Mouse (Mus musculus) neural tube, embryonic 11.5 days (tissue): ENCODE data around the gene Upf1. TPM values are rescaled to one million over a fixed set of nuclear protein-coding genes. Genes with fewer than 3 reads are reported as not detected.
A peak's percentile ranks its signal among the peaks of the same experiment; 100 is the strongest.

Experiments
- ATAC-seq: fragments of 200-750 bp; cut with Nextera tagmentation; 2 replicates; pipeline ENCODE4 v1.8.0; 2017; ENCODE audit warnings: moderate number of reproducible peaks, mild to moderate bottlenecking, moderate TSS enrichment, moderate library complexity; ENCODE audit not compliant: insufficient read depth, low FRiP score, low TSS enrichment
- DNase-seq: peaks from one replicate; pipeline ENCODE4 v3.0.0-alpha.2; 2015; ENCODE audit warnings: low spot score
- H3K27ac ChIP-seq: fragments of 300-500 bp; sonication (generic); 2 replicates; pipeline ENCODE4 v1.5.1; 2014; ENCODE audit warnings: low read depth, mild to moderate bottlenecking, low read length
- H3K27me3 ChIP-seq: fragments of 300-500 bp; sonication (generic); 2 replicates; pipeline ENCODE4 v1.6.1; 2014; ENCODE audit warnings: mild to moderate bottlenecking, low read length, mixed read lengths; ENCODE audit not compliant: control insufficient read depth, insufficient read depth
- H3K36me3 ChIP-seq: fragments of 300-500 bp; sonication (generic); 2 replicates; pipeline ENCODE4 v1.6.1; 2014; ENCODE audit warnings: mild to moderate bottlenecking, low read length, moderate library complexity, mixed read lengths; ENCODE audit not compliant: control insufficient read depth, insufficient read depth
- H3K4me1 ChIP-seq: fragments of 300-500 bp; sonication (generic); 2 replicates; pipeline ENCODE4 v1.6.1; 2014; ENCODE audit warnings: low read length, mixed read lengths; ENCODE audit not compliant: control insufficient read depth, insufficient read depth
- H3K4me2 ChIP-seq: fragments of 300-500 bp; sonication (generic); 2 replicates; pipeline ENCODE4 v1.6.1; 2014; ENCODE audit warnings: low read depth, mild to moderate bottlenecking, moderate library complexity
- H3K4me3 ChIP-seq: fragments of 300-500 bp; sonication (generic); 2 replicates; pipeline ENCODE4 v1.5.1; 2014; ENCODE audit warnings: low read depth, low read length
- H3K9ac ChIP-seq: fragments of 300-500 bp; sonication (generic); 2 replicates; pipeline ENCODE4 v1.6.1; 2014; ENCODE audit warnings: mild to moderate bottlenecking, low read length
- H3K9me3 ChIP-seq: fragments of 300-500 bp; sonication (generic); 2 replicates; pipeline ENCODE4 v1.6.1; 2016; ENCODE audit warnings: low read length; ENCODE audit not compliant: control insufficient read depth
- WGBS: fragments of 180-500 bp; shearing (Covaris S2); extraction: QIAGEN DNeasy Blood & Tissue Kit; methylation state at CpG from one replicate; pipeline ENCODE4 v1.1.7; 2014; 5-methylcytosine and 5-hydroxymethylcytosine counted together
- polyA plus RNA-seq: library from polyadenylated mRNA; unstranded; fragments of >200 nt; fragmentation: Nextera tagmentation; extraction: Ambion mirVana; gene quantifications from 2 replicates; pipeline ENCODE4 v1.2.1, GENCODE M21; 2014

The Upf1 gene
- polyA plus RNA-seq, 1 experiment from 2014 or later, result 24.0 TPM

DNA sequence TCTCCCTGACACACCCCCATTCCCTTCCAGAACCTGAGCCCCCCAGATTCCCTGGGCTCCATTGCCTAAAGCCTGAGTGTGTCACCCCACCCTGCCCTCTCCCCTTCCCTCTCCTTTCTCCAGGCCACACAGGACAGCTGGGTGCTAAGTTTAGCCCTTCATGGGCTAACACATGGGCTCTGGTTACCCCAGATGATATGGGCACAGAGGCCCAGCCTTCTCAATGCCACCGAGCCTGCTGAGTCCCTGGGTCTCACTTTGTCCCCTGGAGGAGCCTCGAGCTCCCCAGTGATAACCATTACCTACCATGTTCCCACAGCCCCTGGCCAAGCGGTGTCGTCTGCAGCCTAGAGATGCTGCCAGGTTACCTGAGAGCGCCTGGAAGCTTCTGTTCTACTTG, 35.2 kb downstream of the Upf1 start:
- Histone ChIP-seq H3K4me3 (no peak overlapping the region), H3K9me3 (no peaks in the 10 kb centered on the region), H3K4me1 (peaks cover 25% of the 10 kb centered on the region), H3K9ac (no peak overlapping the region; the same call in 1 of the 2 replicates), H3K36me3 (peaks cover 3% of the 10 kb centered on the region; the same call in 1 of the 2 replicates), H3K27me3 (no peaks in the 10 kb centered on the region), H3K27ac (no peak overlapping the region), H3K4me2 (no peak overlapping the region)
- DNase-seq (no peak), ATAC-seq (no peak)
- WGBS, result 87% methylated on average over 5 of the region's 5 CpGs

DNA sequence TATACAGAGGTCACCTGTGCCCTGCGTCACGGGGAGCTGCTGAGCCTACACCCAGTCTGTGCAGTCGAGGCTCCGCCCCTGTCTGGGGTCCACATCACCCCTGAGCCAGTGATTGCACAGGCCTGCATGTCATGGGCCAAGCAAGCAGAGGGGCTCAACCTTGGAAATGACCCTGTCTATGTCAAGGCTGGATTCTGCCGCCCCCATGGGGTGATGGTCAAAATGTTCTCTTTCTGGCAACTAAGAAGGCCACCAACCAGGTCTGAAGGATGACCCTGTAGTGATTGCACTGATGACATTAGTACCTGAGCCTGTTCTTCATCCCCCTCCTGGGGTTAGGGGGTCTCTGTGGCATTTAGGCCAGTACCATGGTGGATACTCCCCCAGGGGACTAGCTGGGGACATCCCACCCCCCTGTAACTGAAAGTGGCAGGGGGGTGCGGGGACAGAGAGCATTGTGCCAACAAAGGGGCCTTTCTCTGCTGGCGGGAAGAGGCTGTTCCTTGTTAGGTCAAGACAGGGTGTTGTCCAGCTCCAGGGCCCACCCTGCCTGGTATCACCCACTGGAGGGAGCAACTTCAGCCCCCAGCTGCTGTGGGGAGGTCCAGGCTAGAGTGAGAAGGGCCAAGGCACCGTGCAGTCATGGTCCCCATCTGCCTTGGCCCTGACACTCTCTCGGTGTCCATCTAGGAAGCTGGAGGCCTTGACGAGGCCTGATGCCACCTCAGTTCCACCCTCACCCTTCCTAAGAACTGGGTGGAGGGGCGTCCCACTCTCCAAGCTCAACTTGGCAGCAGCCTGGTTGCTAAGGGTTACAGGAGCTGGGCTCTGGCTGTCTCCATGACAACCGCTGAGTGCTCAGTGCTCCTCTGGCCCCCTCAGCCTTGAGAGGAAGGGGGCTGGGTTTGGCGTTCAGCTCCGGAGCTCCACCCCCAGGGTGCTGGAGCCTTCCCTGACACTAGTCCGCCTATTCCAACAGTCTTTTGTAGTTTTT, 36.3 kb downstream of the Upf1 start:
- peak overlapping the region; percentile 63 for H3K9ac ChIP-seq
- ATAC-seq (peak; percentile 86), DNase-seq (peak; percentile 87)
- peaks cover 25% of the 10 kb centered on the region for H3K4me1 ChIP-seq
- H3K9me3 ChIP-seq, result no peaks in the 10 kb centered on the region
- WGBS, result 12% methylated on average over 15 of the region's 15 CpGs
- peak overlapping the region; percentile 59 for H3K4me2 ChIP-seq
- H3K27me3 ChIP-seq, result no peaks in the 10 kb centered on the region
- H3K36me3 ChIP-seq, result peaks cover 4% of the 10 kb centered on the region; the same call in 1 of the 2 replicates
- peak overlapping the region; percentile 47 for H3K4me3 ChIP-seq
- H3K27ac ChIP-seq, result peak overlapping the region; percentile 75; the same call in 1 of the 2 replicates

DNA sequence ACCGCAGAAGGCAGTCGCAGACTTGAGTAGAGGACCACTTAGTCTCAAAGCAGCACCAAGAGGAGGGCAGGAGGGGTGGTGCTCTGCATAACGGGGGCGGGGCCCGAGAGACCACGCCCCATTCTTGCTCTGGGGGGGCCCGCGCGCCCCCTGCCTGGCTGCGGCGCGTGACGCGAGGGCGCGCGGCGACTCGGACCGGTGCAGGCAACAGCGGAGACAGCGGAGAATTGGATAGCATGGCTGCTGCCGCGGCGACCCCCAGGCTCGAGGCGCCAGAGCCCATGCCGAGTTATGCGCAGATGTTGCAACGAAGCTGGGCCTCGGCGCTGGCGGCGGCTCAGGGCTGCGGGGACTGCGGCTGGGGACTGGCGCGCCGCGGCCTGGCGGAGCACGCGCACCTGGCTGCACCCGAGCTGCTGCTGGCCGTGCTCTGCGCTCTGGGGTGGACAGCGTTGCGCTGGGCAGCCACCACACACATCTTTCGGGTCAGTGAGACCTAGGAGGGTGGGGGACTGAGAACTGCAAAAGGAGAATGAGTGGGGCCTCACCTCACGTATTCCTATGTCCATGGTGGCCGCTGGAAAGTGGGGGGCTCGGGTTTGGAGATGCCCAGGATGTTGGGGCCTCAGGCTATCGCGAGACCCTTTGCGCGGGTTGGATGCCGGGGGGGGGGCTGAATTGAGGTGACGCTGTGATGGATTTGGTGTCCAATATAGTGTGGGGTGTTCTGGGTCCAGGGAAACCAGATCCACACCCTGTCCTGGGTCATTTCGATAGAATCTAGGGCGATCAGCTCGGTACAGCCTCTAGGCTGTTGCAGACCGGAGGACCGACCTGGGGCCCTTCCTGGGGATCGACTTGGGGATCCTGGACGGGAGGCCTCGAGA, 37.2 kb downstream of the Upf1 start, which contains the start of gene Cers1:
Gene Cers1 (plus strand): TSS at position 152 of the 887 bp plus-strand sequence.
- 3% methylated on average over 59 of the region's 66 CpGs for WGBS
- Histone ChIP-seq H3K4me1 (peaks cover 25% of the 10 kb centered on the region), H3K4me2 (peak within 1 kb of the TSS; percentile 59), H3K4me3 (peak within 1 kb of the TSS; percentile 47), H3K9ac (peak within 1 kb of the TSS; percentile 63), H3K27me3 (no peaks in the 10 kb centered on the region), H3K36me3 (peaks cover 6% of the 10 kb centered on the region; the same call in 1 of the 2 replicates), H3K27ac (peak within 1 kb of the TSS; percentile 75), H3K9me3 (no peaks in the 10 kb centered on the region)
- DNase-seq, result peak; percentile 79
- ATAC-seq, result peak; percentile 46

DNA sequence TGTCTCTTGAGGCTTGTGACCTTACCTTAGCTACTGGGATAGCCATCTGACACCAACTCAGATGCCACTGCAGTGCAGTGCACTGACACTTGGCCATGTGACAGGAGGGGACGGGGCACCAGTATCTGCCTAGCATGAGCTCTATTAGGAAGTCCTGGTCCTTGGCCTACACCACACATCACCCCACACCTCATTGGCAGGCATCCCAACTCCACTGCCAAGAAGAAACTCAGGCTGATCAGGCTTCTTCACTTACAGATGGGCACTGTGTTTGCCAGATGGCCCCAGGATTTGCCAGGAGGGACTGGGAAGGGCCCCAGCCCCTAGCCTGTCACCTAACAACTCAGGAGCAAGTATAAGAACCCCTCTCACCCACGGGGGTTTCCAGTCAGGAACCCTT, 39.7 kb downstream of the Upf1 start:
- no peak overlapping the region for H3K4me2 ChIP-seq
- H3K27ac ChIP-seq, result no peak overlapping the region
- H3K9ac ChIP-seq, result no peak overlapping the region
- DNase-seq (no peak), ATAC-seq (no peak)
- 89% methylated on average over 2 of the region's 2 CpGs for WGBS
- H3K4me1 ChIP-seq, result peaks cover 25% of the 10 kb centered on the region
- no peak overlapping the region for H3K4me3 ChIP-seq
- H3K9me3 ChIP-seq, result no peaks in the 10 kb centered on the region
- H3K36me3 ChIP-seq, result peaks cover 12% of the 10 kb centered on the region; the same call in 1 of the 2 replicates
- H3K27me3 ChIP-seq, result no peaks in the 10 kb centered on the region

DNA sequence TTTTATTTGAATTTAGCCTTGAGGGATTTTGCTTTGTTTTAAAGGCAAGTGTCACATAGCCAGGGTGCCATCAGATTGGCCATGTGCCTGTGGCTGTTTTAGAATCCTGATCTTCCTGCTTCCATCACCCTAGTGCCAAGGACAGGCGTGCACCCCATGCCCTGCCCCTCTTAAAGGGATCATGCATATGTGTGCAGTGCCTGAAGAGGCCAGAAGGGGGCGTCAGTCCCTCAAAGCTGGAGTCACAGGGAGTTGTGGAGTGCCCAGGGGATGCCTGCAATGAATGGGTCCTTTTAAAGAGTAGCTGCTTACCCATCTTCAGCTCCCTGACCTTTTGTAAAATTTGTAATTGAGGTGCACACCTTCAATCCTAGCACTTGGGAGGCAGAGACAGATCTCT, 43.8 kb downstream of the Upf1 start:
- H3K9ac ChIP-seq, result no peak overlapping the region
- no peak overlapping the region for H3K4me3 ChIP-seq
- ATAC-seq (no peak), DNase-seq (no peak)
- no peaks in the 10 kb centered on the region for H3K9me3 ChIP-seq
- peaks cover 27% of the 10 kb centered on the region for H3K36me3 ChIP-seq
- no peak overlapping the region for H3K4me2 ChIP-seq
- no peaks in the 10 kb centered on the region for H3K4me1 ChIP-seq
- WGBS, result 41% methylated on average over 2 of the region's 2 CpGs
- no peaks in the 10 kb centered on the region for H3K27me3 ChIP-seq
- no peak overlapping the region for H3K27ac ChIP-seq

DNA sequence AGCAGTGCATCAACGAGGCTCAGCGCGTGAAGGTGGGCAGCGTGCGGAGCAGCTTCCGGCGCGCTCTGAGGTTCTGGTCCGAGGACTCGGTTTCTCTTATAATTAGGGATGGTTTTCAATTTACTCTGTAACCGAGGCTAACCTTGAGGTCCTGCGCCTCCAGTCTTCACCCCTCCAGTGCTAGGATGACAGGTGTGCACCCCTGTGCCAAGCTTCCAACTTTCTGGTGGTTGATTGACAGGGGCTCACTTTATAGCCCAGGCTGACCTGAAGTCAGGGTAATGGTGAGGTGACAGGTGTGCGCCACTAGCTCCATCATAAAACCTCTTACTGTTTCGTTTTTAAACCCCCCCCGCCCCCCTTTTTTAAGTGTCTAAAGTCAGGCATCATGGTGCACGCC, 50.2 kb downstream of the Upf1 start:
- H3K4me2 ChIP-seq, result peak overlapping the region; percentile 91
- ATAC-seq, result peak; percentile 28; the same call in 1 of the 2 replicates
- H3K4me3 ChIP-seq, result peak overlapping the region; percentile 93
- H3K9me3 ChIP-seq, result no peaks in the 10 kb centered on the region
- peak overlapping the region; percentile 71 for H3K9ac ChIP-seq
- peaks cover 13% of the 10 kb centered on the region for H3K36me3 ChIP-seq
- no peak overlapping the region for H3K27ac ChIP-seq
- no peaks in the 10 kb centered on the region for H3K27me3 ChIP-seq
- peaks cover 13% of the 10 kb centered on the region for H3K4me1 ChIP-seq
- 3% methylated on average over 16 of the region's 16 CpGs for WGBS
- no peak for DNase-seq

DNA sequence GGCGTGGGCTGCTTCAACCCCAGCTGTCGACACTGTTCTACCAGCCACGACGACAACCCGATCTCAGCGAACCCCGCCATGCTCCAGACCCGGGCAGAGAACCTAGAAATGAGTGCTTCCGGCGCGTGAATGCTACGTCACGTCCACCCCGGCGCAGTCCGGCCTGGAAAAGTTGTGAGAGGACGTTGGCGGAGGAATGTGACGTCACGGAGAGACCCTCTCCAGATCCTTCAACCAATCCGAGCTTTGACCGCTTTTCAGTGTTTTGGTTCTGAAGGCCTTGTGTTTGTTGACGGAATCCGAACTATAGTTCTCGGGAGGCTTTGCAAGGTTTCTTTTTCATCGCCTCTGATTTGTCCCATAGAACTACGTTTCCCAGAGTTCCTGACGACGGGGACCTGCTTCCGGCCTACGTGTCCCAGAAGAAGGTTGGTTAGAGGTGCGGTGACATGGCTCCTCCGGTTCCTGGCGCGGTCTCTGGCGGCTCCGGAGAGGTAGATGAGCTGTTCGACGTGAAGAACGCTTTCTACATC, 50.7 kb downstream of the Upf1 start, which contains the start of the genes Ddx49 and Cope:
Gene Ddx49 (minus strand): TSS at position 132 of the 533 bp plus-strand sequence.
Gene Cope (plus strand): TSS at position 161 of the 533 bp plus-strand sequence.
- H3K9ac ChIP-seq, result peak within 1 kb of the TSS; percentile 71
- ATAC-seq (peak; percentile 94), DNase-seq (peak; percentile 96)
- H3K36me3 ChIP-seq, result peaks cover 10% of the 10 kb centered on the region
- peaks cover 13% of the 10 kb centered on the region for H3K4me1 ChIP-seq
- H3K27ac ChIP-seq, result no peak within 1 kb of the TSS
- no peaks in the 10 kb centered on the region for H3K27me3 ChIP-seq
- no peaks in the 10 kb centered on the region for H3K9me3 ChIP-seq
- peak within 1 kb of the TSS; percentile 93 for H3K4me3 ChIP-seq
- 0% methylated on average over 40 of the region's 40 CpGs for WGBS
- peak within 1 kb of the TSS; percentile 91 for H3K4me2 ChIP-seq

DNA sequence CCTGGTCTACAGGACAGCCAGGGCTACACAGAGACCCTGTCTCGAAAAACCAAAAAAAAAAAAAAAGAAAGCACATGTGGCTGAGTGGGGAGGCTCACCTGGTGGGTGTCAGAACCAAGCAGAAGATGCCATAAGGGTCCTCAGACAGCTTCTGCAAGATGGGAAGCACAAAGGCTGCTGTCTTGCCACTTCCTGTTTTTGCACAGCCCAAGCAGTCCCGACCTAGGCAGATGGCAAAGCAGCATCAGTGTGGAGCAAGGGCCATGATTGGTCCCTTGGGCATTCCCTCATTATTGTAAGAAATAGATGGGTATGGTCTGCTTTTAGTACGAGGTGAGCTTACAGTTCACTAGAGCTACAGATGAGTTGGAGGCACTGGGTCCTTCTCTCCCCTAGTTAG, 52.2 kb downstream of the Upf1 start:
- no peak overlapping the region for H3K27ac ChIP-seq
- no peak overlapping the region for H3K9ac ChIP-seq
- H3K4me3 ChIP-seq, result no peak overlapping the region
- H3K36me3 ChIP-seq, result peaks cover 13% of the 10 kb centered on the region
- H3K27me3 ChIP-seq, result no peaks in the 10 kb centered on the region
- H3K9me3 ChIP-seq, result no peaks in the 10 kb centered on the region
- H3K4me2 ChIP-seq, result no peak overlapping the region
- 81% methylated on average over 3 of the region's 3 CpGs for WGBS
- H3K4me1 ChIP-seq, result peaks cover 13% of the 10 kb centered on the region
- ATAC-seq (no peak), DNase-seq (no peak)
